Mouse (Mus musculus): ENCODE measurements around the gene Mesp1.

DNA sequence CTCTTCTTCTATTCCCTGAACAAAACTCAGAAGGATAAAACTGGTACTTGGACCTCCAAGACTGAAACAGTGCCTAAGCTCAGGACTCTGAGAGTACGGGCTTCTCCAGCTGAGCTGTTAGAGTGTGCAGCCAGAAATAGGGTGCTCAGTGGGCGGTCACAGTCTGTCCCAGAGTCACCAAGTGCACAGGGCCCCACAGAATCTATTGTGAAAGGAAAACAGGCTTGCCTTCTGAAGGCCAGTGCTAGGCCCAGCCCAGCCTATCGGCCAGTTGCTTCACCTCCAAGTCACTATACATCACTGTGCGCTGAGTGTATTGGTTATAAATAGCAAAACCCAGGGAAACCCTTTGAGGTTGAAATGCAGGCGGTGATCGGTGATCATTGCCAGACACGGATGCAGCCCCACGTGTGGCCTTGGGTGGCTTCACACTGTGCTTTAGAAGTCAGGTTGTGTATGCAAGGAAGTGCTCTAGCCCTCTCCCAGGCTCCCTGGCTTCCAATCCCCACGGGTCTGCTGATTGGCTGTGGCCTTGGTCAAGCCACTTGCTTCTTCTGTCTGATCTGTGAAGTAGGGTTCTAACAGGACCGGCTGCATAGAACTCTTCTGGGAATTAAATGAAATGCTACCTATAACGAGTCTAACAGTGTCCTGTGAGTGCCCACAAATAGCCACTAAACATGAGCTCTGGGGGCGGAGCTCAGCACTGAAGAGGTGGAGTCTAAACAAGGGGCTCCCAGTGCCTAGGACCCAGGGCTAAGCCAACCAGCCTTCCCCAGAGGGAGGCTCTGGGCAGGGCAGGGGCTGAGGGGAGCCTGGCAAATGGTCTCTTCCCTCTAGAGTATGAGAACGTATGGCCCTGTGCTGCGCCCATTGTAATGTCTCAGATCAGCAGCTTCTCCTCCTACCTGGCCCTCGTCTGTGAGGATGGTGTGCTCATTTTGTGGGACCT is 21.8 kb downstream of the Mesp1 start:
- TF ChIP-seq CTCF (IDR thresholded peaks at IDR 0.05; ENCODE audit: low read depth): no peak
- TF ChIP-seq EP300 (IDR thresholded peaks at IDR 0.05; ENCODE audit: low read depth): no peak
